Mouse (Mus musculus) heart, embryonic 13.5 days (tissue): ENCODE results near the gene Rapgef3. TPM values are rescaled to one million over a fixed set of nuclear protein-coding genes. Genes with fewer than 3 reads are reported as not detected.
A peak's percentile ranks its signal among the peaks of the same experiment; 100 is the strongest.

Experiments used
- ATAC-seq: fragments of 200-750 bp; cut with Nextera tagmentation; 2 replicates; pipeline ENCODE4 v1.8.0; 2017; ENCODE audit warnings: moderate TSS enrichment; ENCODE audit not compliant: insufficient number of reproducible peaks, low FRiP score, low TSS enrichment; ENCODE audit errors: extremely low read depth
- H3K27ac ChIP-seq: fragments of 300-500 bp; sonication (generic); replicated peaks from 2 replicates; pipeline ENCODE4 v1.5.1; 2015; ENCODE audit warnings: moderate library complexity, mild to moderate bottlenecking, inconsistent platforms
- H3K27me3 ChIP-seq: fragments of 300-500 bp; sonication (generic); replicated peaks from 2 replicates; pipeline ENCODE4 v1.6.1; 2015; ENCODE audit warnings: mild to moderate bottlenecking, inconsistent platforms
- H3K36me3 ChIP-seq: fragments of 300-500 bp; sonication (generic); 2 replicates; pipeline ENCODE4 v1.6.1; 2015; ENCODE audit warnings: mild to moderate bottlenecking, inconsistent platforms
- H3K4me1 ChIP-seq: fragments of 300-500 bp; sonication (generic); 2 replicates; pipeline ENCODE4 v1.6.1; 2015; ENCODE audit warnings: inconsistent platforms
- H3K4me2 ChIP-seq: fragments of 300-500 bp; sonication (generic); 2 replicates; pipeline ENCODE4 v1.6.1; 2015; ENCODE audit warnings: inconsistent platforms, mild to moderate bottlenecking, moderate library complexity
- H3K4me3 ChIP-seq: fragments of 300-500 bp; sonication (generic); 2 replicates; pipeline ENCODE4 v1.5.1; 2015; ENCODE audit warnings: moderate library complexity, mild to moderate bottlenecking, inconsistent platforms
- H3K9ac ChIP-seq: fragments of 300-500 bp; sonication (generic); 2 replicates; pipeline ENCODE4 v1.6.1; 2015; ENCODE audit warnings: inconsistent platforms, mild to moderate bottlenecking, moderate library complexity
- H3K9me3 ChIP-seq: fragments of 300-500 bp; sonication (generic); 2 replicates; pipeline ENCODE4 v1.6.1; 2016; ENCODE audit warnings: inconsistent platforms
- WGBS: fragments of 180-500 bp; shearing (Covaris S2); methylation state at CpG from one replicate; pipeline ENCODE4 v1.1.7; 2015; ENCODE audit warnings: mixed read lengths; 5-methylcytosine and 5-hydroxymethylcytosine counted together
- polyA plus RNA-seq: library from polyadenylated mRNA; unstranded; fragments of >200 nt; fragmentation: Nextera tagmentation; extraction: Ambion mirVana; gene quantifications from 2 replicates; pipeline ENCODE4 v1.2.1, GENCODE M21; 2015

The Rapgef3 gene
- polyA plus RNA-seq, 1 experiment from 2014 or later = 22.1 TPM

GRCm38 (mm10) chr15:97784092-97784559, 16.4 kb upstream of the Rapgef3 start:
- no peaks in the 10 kb centered on the region for H3K36me3 ChIP-seq
- H3K9ac ChIP-seq = peak overlapping the region; percentile 93
- H3K27ac ChIP-seq = peak overlapping the region; percentile 82
- H3K27me3 ChIP-seq = no peaks in the 10 kb centered on the region
- ATAC-seq = peak; percentile 64
- H3K4me3 ChIP-seq = peak overlapping the region; percentile 75
- no peaks in the 10 kb centered on the region for H3K9me3 ChIP-seq
- H3K4me1 ChIP-seq = peaks cover 76% of the 10 kb centered on the region
- H3K4me2 ChIP-seq = peak overlapping the region; percentile 85
- WGBS = 2% methylated on average over 38 of the region's 39 CpGs

GRCm38 (mm10) chr15:97782749-97783105, 15.0 kb upstream of the Rapgef3 start:
- Histone ChIP-seq H3K4me3 (peak overlapping the region; percentile 40), H3K9ac (peak overlapping the region; percentile 70), H3K4me1 (peaks cover 71% of the 10 kb centered on the region), H3K27me3 (no peaks in the 10 kb centered on the region), H3K4me2 (peak overlapping the region; percentile 67), H3K36me3 (no peaks in the 10 kb centered on the region), H3K27ac (peak overlapping the region; percentile 77), H3K9me3 (no peaks in the 10 kb centered on the region)
- no peak for ATAC-seq
- WGBS = 3% methylated on average over 9 of the region's 9 CpGs

GRCm38 (mm10) chr15:97781961-97782748, 14.4 kb upstream of the Rapgef3 start:
- peak overlapping the region; percentile 67 for H3K4me2 ChIP-seq
- H3K4me1 ChIP-seq = peaks cover 68% of the 10 kb centered on the region
- WGBS = 9% methylated on average over 24 of the region's 24 CpGs
- no peak for ATAC-seq
- no peaks in the 10 kb centered on the region for H3K9me3 ChIP-seq
- H3K27me3 ChIP-seq = no peaks in the 10 kb centered on the region
- H3K4me3 ChIP-seq = peak overlapping the region; percentile 40
- no peaks in the 10 kb centered on the region for H3K36me3 ChIP-seq
- peak overlapping the region; percentile 77 for H3K27ac ChIP-seq
- peak overlapping the region; percentile 70 for H3K9ac ChIP-seq

GRCm38 (mm10) chr15:97780611-97781031, 12.8 kb upstream of the Rapgef3 start:
- Histone ChIP-seq H3K36me3 (no peaks in the 10 kb centered on the region), H3K4me2 (no peak overlapping the region), H3K9me3 (no peaks in the 10 kb centered on the region), H3K27me3 (no peaks in the 10 kb centered on the region), H3K4me3 (no peak overlapping the region), H3K27ac (no peak overlapping the region), H3K4me1 (peaks cover 58% of the 10 kb centered on the region), H3K9ac (no peak overlapping the region)
- ATAC-seq = no peak
- 81% methylated on average over 12 of the region's 12 CpGs for WGBS

DNA sequence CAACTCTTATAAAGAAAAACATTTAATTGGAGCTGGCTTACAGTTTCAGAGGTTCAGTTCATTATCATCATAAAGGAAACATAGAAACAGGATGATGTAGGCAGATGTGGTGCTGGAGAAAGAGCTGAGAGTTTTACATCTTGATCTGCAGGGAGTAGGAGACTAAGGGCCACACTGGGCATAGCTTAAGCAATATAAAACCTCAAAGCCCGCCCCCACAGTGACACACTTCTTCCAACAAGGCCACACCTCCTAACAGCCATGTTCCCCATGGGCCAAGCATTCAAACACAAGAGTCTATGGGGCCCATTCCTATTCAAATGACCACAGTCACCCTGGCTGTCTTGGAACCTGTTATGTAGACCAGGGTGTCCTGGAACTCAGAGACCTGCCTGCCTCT, 11.8 kb upstream of the Rapgef3 start:
- H3K36me3 ChIP-seq = no peaks in the 10 kb centered on the region
- no peak overlapping the region for H3K4me3 ChIP-seq
- H3K27me3 ChIP-seq = no peaks in the 10 kb centered on the region
- no peak overlapping the region for H3K4me2 ChIP-seq
- peak overlapping the region; percentile 76; the same call in 1 of the 2 replicates for H3K27ac ChIP-seq
- WGBS = 81% methylated on average over 1 of the region's 1 CpGs
- H3K9me3 ChIP-seq = no peaks in the 10 kb centered on the region
- H3K4me1 ChIP-seq = peaks cover 57% of the 10 kb centered on the region
- H3K9ac ChIP-seq = no peak overlapping the region
- ATAC-seq = no peak

DNA sequence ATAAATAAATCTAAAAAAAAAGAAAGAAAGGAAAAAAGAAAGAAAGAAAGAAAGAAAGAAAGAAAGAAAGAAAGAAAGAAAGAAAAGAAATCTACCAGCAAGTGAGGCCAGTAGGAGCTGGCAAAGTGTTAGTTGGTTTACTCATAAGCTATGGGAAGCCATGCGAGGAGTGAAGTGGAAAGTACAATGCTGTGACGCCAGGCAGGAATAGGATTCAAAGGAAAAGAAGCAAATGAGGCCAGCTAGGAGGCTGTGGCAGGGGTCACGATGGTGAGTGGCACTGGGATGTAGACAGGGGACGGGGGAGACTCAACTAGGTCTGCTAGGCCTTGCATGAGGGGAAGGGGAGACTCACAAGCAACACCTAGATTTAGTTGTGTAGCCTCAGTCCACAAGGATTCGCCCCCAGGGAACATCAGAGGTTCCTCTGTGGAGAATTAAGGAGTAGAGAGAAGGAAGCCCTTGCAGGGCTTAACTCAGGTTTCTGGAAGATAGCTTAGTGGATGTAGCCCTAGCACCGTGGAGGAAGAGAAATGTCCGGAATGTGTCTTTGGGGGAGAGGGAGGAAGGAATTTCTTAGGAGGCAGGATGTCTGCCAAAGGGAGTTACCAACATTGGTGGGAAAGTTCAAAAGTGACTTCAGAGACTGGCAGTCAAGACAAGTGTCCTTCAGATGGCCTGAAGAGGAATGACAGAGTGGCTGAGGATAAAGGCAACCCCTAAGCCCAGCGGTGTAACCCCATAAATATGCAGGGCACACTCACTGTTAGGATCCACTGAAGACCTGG, 10.7 kb upstream of the Rapgef3 start, which contains the start of gene Slc48a1:
TSS of gene Slc48a1 (plus strand) at position 210 of the 788 bp plus-strand sequence.
- no peak within 1 kb of the TSS for H3K9ac ChIP-seq

DNA sequence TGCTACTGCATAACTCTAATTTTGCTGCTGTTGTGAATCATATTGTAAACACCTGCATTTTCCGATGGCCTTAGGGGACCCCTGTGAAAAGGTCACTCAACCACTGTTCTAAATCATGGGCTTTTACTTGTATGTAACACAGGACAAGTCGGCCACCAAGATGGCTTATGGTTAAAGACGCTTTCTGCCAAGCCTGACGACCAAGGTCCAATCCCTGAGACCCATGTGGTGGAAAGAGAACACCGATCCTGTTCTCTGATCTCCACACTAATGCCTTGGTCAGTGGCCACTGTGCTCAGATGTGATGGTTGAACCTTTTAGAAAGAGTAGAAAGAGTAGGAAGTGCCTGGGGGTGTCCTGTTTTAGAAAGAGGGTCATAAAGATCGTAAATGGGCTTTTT, 9.1 kb upstream of the Rapgef3 start:
- Histone ChIP-seq H3K9me3 (no peaks in the 10 kb centered on the region), H3K4me3 (no peak overlapping the region), H3K9ac (no peak overlapping the region), H3K36me3 (no peaks in the 10 kb centered on the region), H3K4me2 (no peak overlapping the region), H3K4me1 (peaks cover 67% of the 10 kb centered on the region), H3K27ac (no peak overlapping the region), H3K27me3 (no peaks in the 10 kb centered on the region)
- ATAC-seq = no peak
- 82% methylated on average over 6 of the region's 6 CpGs for WGBS

More for the DNA sequence above, 10.7 kb upstream of the Rapgef3 start, which contains the start of gene Slc48a1:
- 46% methylated on average over 8 of the region's 8 CpGs for WGBS
- Histone ChIP-seq H3K4me2 (no peak within 1 kb of the TSS), H3K27ac (peak within 1 kb of the TSS; percentile 76), H3K36me3 (no peaks in the 10 kb centered on the region), H3K27me3 (no peaks in the 10 kb centered on the region), H3K9me3 (no peaks in the 10 kb centered on the region), H3K4me1 (peaks cover 65% of the 10 kb centered on the region), H3K4me3 (no peak within 1 kb of the TSS)
- no peak for ATAC-seq

DNA sequence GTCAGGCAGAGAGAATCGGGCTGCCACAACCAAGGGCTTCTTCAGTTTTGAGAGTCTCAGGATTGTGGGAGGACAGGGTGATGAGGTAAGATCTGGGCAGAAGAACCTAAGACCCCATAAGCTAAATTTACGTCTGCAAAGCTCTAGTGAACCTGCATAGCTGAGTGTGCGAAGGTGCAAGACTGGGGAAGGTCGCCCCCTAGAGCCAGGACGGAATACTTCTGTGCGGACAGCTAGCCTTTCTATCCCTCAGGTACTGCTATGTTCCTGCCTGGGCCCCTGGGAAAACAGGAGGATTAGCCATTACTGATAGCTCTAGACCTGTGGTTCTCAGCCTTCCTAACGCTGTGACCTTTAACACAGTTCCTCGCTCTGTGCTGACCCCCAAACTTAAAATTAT, 8.7 kb upstream of the Rapgef3 start:
- Histone ChIP-seq H3K9me3 (no peaks in the 10 kb centered on the region), H3K4me3 (no peak overlapping the region), H3K9ac (no peak overlapping the region), H3K36me3 (no peaks in the 10 kb centered on the region), H3K4me1 (peaks cover 64% of the 10 kb centered on the region), H3K27me3 (no peaks in the 10 kb centered on the region), H3K27ac (no peak overlapping the region), H3K4me2 (no peak overlapping the region)
- ATAC-seq = no peak
- WGBS = 10% methylated on average over 8 of the region's 8 CpGs

- Histone ChIP-seq H3K27ac (peak overlapping the region; percentile 97), H3K4me1 (peaks cover 52% of the 10 kb centered on the region), H3K9me3 (no peaks in the 10 kb centered on the region), H3K4me2 (peak overlapping the region; percentile 56), H3K9ac (peak overlapping the region; percentile 63), H3K4me3 (no peak overlapping the region), H3K27me3 (peaks cover 10% of the 10 kb centered on the region; the same call in 1 of the 2 replicates), H3K36me3 (no peaks in the 10 kb centered on the region)
- ATAC-seq = 0 out of 2 replicates have a peak, but pooled peaks have one; percentile 4
- 45% methylated on average over 5 of the region's 5 CpGs for WGBS
Measured at GRCm38 (mm10) chr15:97773961-97774370, 6.2 kb upstream of the Rapgef3 start.

DNA sequence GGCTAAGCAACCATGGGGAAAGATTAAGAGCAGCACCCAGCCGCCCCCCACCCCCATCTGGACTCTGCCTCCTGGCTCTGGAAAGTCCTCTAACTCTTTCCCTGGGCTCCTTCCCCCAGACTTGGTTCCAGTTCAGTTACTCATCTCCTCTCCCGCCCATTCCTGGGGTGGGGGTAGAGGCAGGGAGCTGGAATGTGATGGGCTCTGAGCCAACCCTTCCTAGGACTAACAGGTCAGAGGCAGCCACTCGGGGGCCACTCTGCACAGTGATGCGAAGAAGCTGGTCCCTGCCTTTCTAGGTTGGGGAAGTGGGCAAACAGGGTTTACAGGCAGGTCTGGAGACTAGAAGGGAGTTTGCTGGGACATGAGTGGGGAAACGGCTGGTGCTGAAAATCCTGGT, 5.3 kb upstream of the Rapgef3 start:
- Histone ChIP-seq H3K27ac (peak overlapping the region; percentile 97), H3K4me1 (peaks cover 54% of the 10 kb centered on the region), H3K36me3 (no peaks in the 10 kb centered on the region), H3K4me2 (peak overlapping the region; percentile 56), H3K4me3 (no peak overlapping the region), H3K27me3 (peaks cover 10% of the 10 kb centered on the region; the same call in 1 of the 2 replicates), H3K9me3 (no peaks in the 10 kb centered on the region), H3K9ac (peak overlapping the region; percentile 63; the same call in 1 of the 2 replicates)
- 12% methylated on average over 5 of the region's 5 CpGs for WGBS
- ATAC-seq = peak; percentile 68; the same call in 1 of the 2 replicates

- Histone ChIP-seq H3K27ac (no peak overlapping the region), H3K9ac (no peak overlapping the region), H3K9me3 (no peaks in the 10 kb centered on the region), H3K4me2 (no peak overlapping the region), H3K4me3 (no peak overlapping the region), H3K27me3 (peaks cover 22% of the 10 kb centered on the region), H3K36me3 (no peaks in the 10 kb centered on the region), H3K4me1 (peaks cover 68% of the 10 kb centered on the region)
- 80% methylated on average over 8 of the region's 8 CpGs for whole genome bisulfite sequencing
- ATAC-seq = no peak
Measured at GRCm38 (mm10) chr15:97770280-97770679, 2.5 kb upstream of the Rapgef3 start.
